Mouse (Mus musculus) CH12.LX (cell line): ENCODE measurements around the gene Trap1a. TPM values are rescaled to one million over a fixed set of nuclear protein-coding genes. Genes with fewer than 3 reads are reported as not detected.

Source experiments
- DNase-seq: peaks from one replicate; pipeline ENCODE4 v3.0.0-alpha.2; 2013; ENCODE audit errors: extremely low read depth
- H3K27ac ChIP-seq: 2 replicates; pipeline ENCODE4 v1.5.1; 2012; ENCODE audit warnings: low read depth, mild to moderate bottlenecking, control low read depth, moderate library complexity; ENCODE audit not compliant: insufficient read depth
- H3K27me3 ChIP-seq: replicated peaks from 2 replicates; pipeline ENCODE3; 2012; ENCODE audit warnings: inconsistent platforms
- H3K36me3 ChIP-seq, 2 experiments: replicated peaks in 1 of 2; 2 replicates each; pipeline versions ENCODE3 to v1.6.1; 2012; ENCODE audit warnings: inconsistent platforms in 1 of 2, low read length in 1 of 2, mild to moderate bottlenecking in 1 of 2, mixed read lengths in 1 of 2, moderate library complexity in 1 of 2; ENCODE audit not compliant: control insufficient read depth in 1 of 2, insufficient read depth in 1 of 2
- H3K4me1 ChIP-seq, 2 experiments: 2 replicates each; pipeline ENCODE4 v1.6.1; 2012; ENCODE audit warnings: inconsistent platforms in 1 of 2, moderate library complexity in 1 of 2; ENCODE audit not compliant: insufficient read depth in 2 of 2, control insufficient read depth in 1 of 2
- H3K4me2 ChIP-seq: 2 replicates; pipeline ENCODE4 v1.6.1; 2012; ENCODE audit warnings: low read depth, mild to moderate bottlenecking, control low read depth; ENCODE audit not compliant: poor library complexity, insufficient read depth, severe bottlenecking
- H3K4me3 ChIP-seq, 3 experiments: fragments of 150-350 bp in 1 of 3; sonication (generic) in 1 of 3; replicated peaks in 1 of 3; 2 replicates each; pipeline versions ENCODE3 to v1.5.1; 2011 to 2012; ENCODE audit warnings: low read depth in 2 of 3, low read length in 2 of 3, mild to moderate bottlenecking in 2 of 3, moderate library complexity in 2 of 3, control low read depth in 1 of 3, improper control_type of control experiment in 1 of 3, inconsistent platforms in 1 of 3, mixed read lengths in 1 of 3; ENCODE audit not compliant: poor library complexity in 1 of 3
- H3K79me2 ChIP-seq: replicated peaks from 2 replicates; pipeline ENCODE4 v1.6.1; 2012; ENCODE audit warnings: mild to moderate bottlenecking, moderate library complexity; ENCODE audit not compliant: control insufficient read depth, poor library complexity, insufficient read depth, severe bottlenecking; ENCODE audit errors: extremely low read depth
- H3K9ac ChIP-seq: 2 replicates; pipeline ENCODE4 v1.6.1; 2012; ENCODE audit warnings: low read depth, mild to moderate bottlenecking, control low read depth, moderate library complexity; ENCODE audit not compliant: insufficient read depth
- H3K9me3 ChIP-seq: replicated peaks from 2 replicates; pipeline ENCODE3; 2012; ENCODE audit warnings: low read length, inconsistent platforms, mixed read lengths
- CHD1 ChIP-seq: IDR thresholded peaks from 2 replicates; pipeline ENCODE4 v1.6.1; 2012; ENCODE audit warnings: low read depth, low read length, improper control_type of control experiment, inconsistent platforms
- CTCF ChIP-seq, 2 experiments: IDR thresholded peaks in 1 of 2; conservative IDR thresholded peaks in 1 of 2; 2 replicates each; pipeline ENCODE4 v1.5.1; 2011 to 2012; ENCODE audit warnings: low read depth in 2 of 2, low read length in 2 of 2, improper control_type of control experiment in 1 of 2, inconsistent platforms in 1 of 2, mild to moderate bottlenecking in 1 of 2, moderate library complexity in 1 of 2
- E2F4 ChIP-seq: IDR thresholded peaks from 2 replicates; pipeline ENCODE4 v1.6.1; 2011; ENCODE audit warnings: low read depth, low read length, improper control_type of control experiment; ENCODE audit not compliant: insufficient replicate concordance
- ELF1 ChIP-seq: IDR thresholded peaks from 2 replicates; pipeline ENCODE4 v1.6.1; 2014; ENCODE audit warnings: low read depth, mild to moderate bottlenecking, inconsistent platforms, low read length, improper control_type of control experiment
- HCFC1 ChIP-seq: IDR thresholded peaks from 2 replicates; pipeline ENCODE4 v1.6.1; 2012; ENCODE audit warnings: low read depth, mild to moderate bottlenecking, inconsistent platforms, low read length, improper control_type of control experiment
- IRF4 ChIP-seq: IDR thresholded peaks from 2 replicates; pipeline ENCODE4 v1.6.1; 2014; ENCODE audit warnings: low read depth, mild to moderate bottlenecking, inconsistent platforms, low read length, improper control_type of control experiment
- JUN ChIP-seq: IDR thresholded peaks from 2 replicates; pipeline ENCODE4 v1.6.1; 2011; ENCODE audit warnings: low read depth, mild to moderate bottlenecking, low read length, improper control_type of control experiment, moderate library complexity; ENCODE audit not compliant: insufficient read depth
- JUND ChIP-seq: conservative IDR thresholded peaks from 2 replicates; pipeline ENCODE4 v1.6.1; 2011; ENCODE audit warnings: low read depth, low read length, improper control_type of control experiment
- KAT2A ChIP-seq: IDR thresholded peaks from 2 replicates; pipeline ENCODE4 v1.6.1; 2012; ENCODE audit warnings: low read length, improper control_type of control experiment, inconsistent platforms; ENCODE audit not compliant: insufficient replicate concordance
- MAX ChIP-seq: IDR thresholded peaks from 2 replicates; pipeline ENCODE4 v1.6.1; 2011; ENCODE audit warnings: low read length, improper control_type of control experiment
- MXI1 ChIP-seq: IDR thresholded peaks from 2 replicates; pipeline ENCODE4 v1.6.1; 2011; ENCODE audit warnings: mild to moderate bottlenecking, low read depth, low read length, improper control_type of control experiment
- MYC ChIP-seq: IDR thresholded peaks from 2 replicates; pipeline ENCODE4 v1.6.1; 2011; ENCODE audit warnings: low read depth, mild to moderate bottlenecking, improper control_type of control experiment, low read length
- RAD21 ChIP-seq: IDR thresholded peaks from 2 replicates; pipeline ENCODE4 v1.6.1; 2011; ENCODE audit warnings: low read depth, mild to moderate bottlenecking, low read length, improper control_type of control experiment, moderate library complexity
- RCOR1 ChIP-seq: conservative IDR thresholded peaks from 2 replicates; pipeline ENCODE4 v1.6.1; 2012; ENCODE audit warnings: low read depth, mild to moderate bottlenecking, inconsistent platforms, low read length, improper control_type of control experiment
- SIN3A ChIP-seq: IDR thresholded peaks from 2 replicates; pipeline ENCODE4 v1.6.1; 2012; ENCODE audit warnings: low read length, improper control_type of control experiment, inconsistent platforms
- SMC3 ChIP-seq: IDR thresholded peaks from 2 replicates; pipeline ENCODE4 v1.6.1; 2011; ENCODE audit warnings: low read depth, low read length, improper control_type of control experiment
- TBP ChIP-seq: conservative IDR thresholded peaks from 2 replicates; pipeline ENCODE4 v1.6.1; 2011; ENCODE audit warnings: low read depth, low read length, improper control_type of control experiment
- TCF12 ChIP-seq: IDR thresholded peaks from 2 replicates; pipeline ENCODE4 v1.6.1; 2014; ENCODE audit warnings: low read depth, mild to moderate bottlenecking, inconsistent platforms, low read length, improper control_type of control experiment
- ZKSCAN1 ChIP-seq: IDR thresholded peaks from 2 replicates; pipeline ENCODE4 v1.6.1; 2012; ENCODE audit warnings: low read depth, inconsistent platforms, low read length, improper control_type of control experiment, borderline replicate concordance
- ZMIZ1 ChIP-seq: IDR thresholded peaks from 2 replicates; pipeline ENCODE4 v1.6.1; 2012; ENCODE audit warnings: low read depth, mild to moderate bottlenecking, inconsistent platforms, low read length, improper control_type of control experiment
- ZNF384 ChIP-seq: IDR thresholded peaks from 2 replicates; pipeline ENCODE4 v1.6.1; 2012; ENCODE audit warnings: low read depth, low read length, improper control_type of control experiment, inconsistent platforms
- dilution Hi-C: fragments of 300-500 bp; cut with MboI; formaldehyde crosslinking; loops from 2 replicates; pipeline ENCODE4 v1.14.3; 2020; ENCODE audit warnings: low sequenced_read_pairs; ENCODE audit not compliant: extremely low pct_unique_long_range_greater_than_20kb, extremely low pct_ligation_motif_present
- in situ Hi-C: fragments of 300-500 bp; cut with MboI; formaldehyde crosslinking; loops from 3 replicates; pipeline ENCODE4 v1.14.3; 2019; ENCODE audit warnings: low sequenced_read_pairs, low pct_ligation_motif_present, low pct_unique_long_range_greater_than_20kb, mixed read lengths
- polyA plus RNA-seq: library from polyadenylated mRNA; unstranded; fragments of >175 nt; gene quantifications from 2 replicates; pipeline ENCODE4 v1.2.1, GENCODE M21; 2012; ENCODE audit warnings: low read depth; ENCODE audit not compliant: insufficient read length
- total RNA-seq, 2 experiments: library from RNA; depleted of rRNA; stranded (reverse); fragments of 300-350 nt in 1 of 2; fragments of >200 nt in 1 of 2; gene quantifications; 2 replicates each; pipeline ENCODE4 v1.2.3; 2012 to 2014

Trap1a gene
- total and polyA plus RNA-seq, 3 experiments, result 0.26 TPM; not detected in 2

- H3K4me1 ChIP-seq, result peaks cover 3 to 27% of the 10 kb centered on the region in 2 experiments; a peak in 2 of 4 replicates
- dilution Hi-C loops, result no loop called here
- no peaks in the 10 kb centered on the region for H3K27me3 ChIP-seq
- H3K4me2 ChIP-seq, result no peak overlapping the region
- no peak overlapping the region for H3K4me3 ChIP-seq
- in situ Hi-C loops, result no loop called here
- no peak for TF ChIP-seq MAX
- TF ChIP-seq TBP, result no peak
- TF ChIP-seq RCOR1, result no peak
- TF ChIP-seq TCF12, result no peak
- no peak for TF ChIP-seq SMC3
- TF ChIP-seq JUN, result no peak
- TF ChIP-seq JUND, result no peak
- no peak for TF ChIP-seq MXI1
- TF ChIP-seq CHD1, result no peak
- no peak for TF ChIP-seq MYC
- no peak for TF ChIP-seq ZKSCAN1
- no peak for TF ChIP-seq ZNF384
- TF ChIP-seq IRF4, result no peak
- TF ChIP-seq RAD21, result no peak
- TF ChIP-seq KAT2A, result no peak
- TF ChIP-seq ELF1, result no peak
- no peak for TF ChIP-seq E2F4
- TF ChIP-seq ZMIZ1, result no peak
- TF ChIP-seq SIN3A, result no peak
- TF ChIP-seq HCFC1, result no peak
- TF ChIP-seq, all 38 proteins: peak for 0
- Histone ChIP-seq H3K9ac (no peak overlapping the region), H3K36me3 (no peaks in the 10 kb centered on the region), H3K9me3 (no peaks in the 10 kb centered on the region), H3K27ac (no peak overlapping the region), H3K79me2 (no peaks in the 10 kb centered on the region)
- DNase-seq, result no peak
These were observed 24.9 kb downstream of the Trap1a start for GRCm38 (mm10) chrX:139358361-139358760.

GRCm38 (mm10) chrX:139366837-139367528 is 33.5 kb downstream of the Trap1a start:
- dilution Hi-C loops, result no loop called here
- in situ Hi-C loops, result no loop called here

More at GRCm38 (mm10) chrX:139366837-139367528, 33.5 kb downstream of the Trap1a start:
- Histone ChIP-seq H3K4me2 (no peak overlapping the region), H3K9ac (no peak overlapping the region), H3K4me1 (no peaks in the 10 kb centered on the region), H3K27ac (no peak overlapping the region), H3K4me3 (no peak overlapping the region), H3K79me2 (no peaks in the 10 kb centered on the region), H3K36me3 (no peaks in the 10 kb centered on the region), H3K27me3 (no peaks in the 10 kb centered on the region), H3K9me3 (no peaks in the 10 kb centered on the region)
- TF ChIP-seq E2F4 (no peak), CTCF (conservative IDR thresholded peaks at IDR 0.05 in 1 of 2, IDR thresholded peaks at IDR 0.05 in 1 of 2; ENCODE audit: low read depth in 2 of 2, low read length in 2 of 2) (peak in 1 of 2 experiments; percentile 29; a peak in 1 of 4 replicates), RAD21 (peak; percentile 20)
- no peak for DNase-seq
